ENCODE assay signal across 40 mouse cellular contexts in genomic region chr15:77626471-77626870, GRCm38 (mm10). TPM values are rescaled to one million over a fixed set of nuclear protein-coding genes. Genes with fewer than 3 reads are reported as not detected.
"Had no signal": no experiment of that assay in that cellular context is flagged by ENCODE, and none has a peak within 500 bp of the region (broad histone marks: within the 10 kb centered on the region; RNA-seq: fewer than 3 reads in every experiment).

No protein-coding gene starts in this region.

RNA-seq across cellular contexts. Expression of gene Apol11b, which starts 16.6 kb away (rescaled TPM):
- total RNA-seq: hindbrain, postnatal 0 days; layer of hippocampus, adult 18-20 months; layer of hippocampus, adult 2 months; layer of hippocampus, postnatal 14 days; layer of hippocampus, postnatal 25 days; layer of hippocampus, postnatal 36 days had no signal
- polyA plus RNA-seq: hindbrain, embryonic 10.5 days; hindbrain, embryonic 11.5 days; hindbrain, embryonic 12.5 days; hindbrain, embryonic 14.5 days; hindbrain, embryonic 15.5 days; hindbrain, embryonic 16.5 days; hindbrain, postnatal 0 days; intestine, embryonic 14.5 days; intestine, postnatal 0 days; kidney, embryonic 14.5 days; kidney, postnatal 0 days had no signal

RNA-seq across cellular contexts. Expression of gene Gm36245, which starts 27.4 kb away (rescaled TPM):
- total RNA-seq: heart, postnatal 10 days; heart, postnatal 14 days; heart, postnatal 25 days; heart, postnatal 36 days; heart, postnatal 4 days; hematopoietic stem cell, adult 5-6 weeks; hindbrain, postnatal 0 days; layer of hippocampus, adult 18-20 months; layer of hippocampus, adult 2 months; layer of hippocampus, adult 8-10 months; layer of hippocampus, postnatal 10 days; layer of hippocampus, postnatal 14 days; layer of hippocampus, postnatal 25 days; layer of hippocampus, postnatal 36 days; left cerebral cortex, adult 18-20 months; left cerebral cortex, adult 2 months; left cerebral cortex, adult 8-10 months had no signal
- polyA plus RNA-seq: heart, embryonic 13.5 days; heart, embryonic 14.5 days; heart, embryonic 15.5 days; heart, embryonic 16.5 days; heart, postnatal 0 days; hindbrain, embryonic 10.5 days; hindbrain, embryonic 11.5 days; hindbrain, embryonic 12.5 days; hindbrain, embryonic 13.5 days; hindbrain, embryonic 14.5 days; hindbrain, embryonic 15.5 days; hindbrain, embryonic 16.5 days; hindbrain, postnatal 0 days; inflammation-experienced regulatory T-cells, adult 6 months; intestine, embryonic 14.5 days; intestine, embryonic 15.5 days; intestine, embryonic 16.5 days; intestine, postnatal 0 days; kidney, adult 2 months; kidney, embryonic 14.5 days; kidney, embryonic 15.5 days; kidney, embryonic 16.5 days; kidney, postnatal 0 days; large intestine, adult 2 months had no signal

RNA-seq across cellular contexts. Expression of gene Apol10b, which starts 30.5 kb away (rescaled TPM):
- total RNA-seq: heart, postnatal 4 days; hematopoietic stem cell, adult 5-6 weeks; hindbrain, postnatal 0 days; layer of hippocampus, adult 2 months; layer of hippocampus, postnatal 14 days had no signal
- polyA plus RNA-seq: heart, embryonic 13.5 days; heart, embryonic 14.5 days; hindbrain, embryonic 10.5 days; hindbrain, embryonic 11.5 days; hindbrain, embryonic 14.5 days; hindbrain, embryonic 16.5 days had no signal
